Mouse (Mus musculus) right cerebral cortex, postnatal 4 days (tissue): ENCODE measurements around the gene Cypt4.
"Not testable (repeated sequence)": the region's sequence is repeated elsewhere in the genome, so short reads cannot be mapped to it uniquely, and the experiment has no call there.

Experiments used
- DNase-seq: peaks from one replicate; pipeline ENCODE4 v3.0.0-alpha.2; 2022

The Cypt4 gene

DNA sequence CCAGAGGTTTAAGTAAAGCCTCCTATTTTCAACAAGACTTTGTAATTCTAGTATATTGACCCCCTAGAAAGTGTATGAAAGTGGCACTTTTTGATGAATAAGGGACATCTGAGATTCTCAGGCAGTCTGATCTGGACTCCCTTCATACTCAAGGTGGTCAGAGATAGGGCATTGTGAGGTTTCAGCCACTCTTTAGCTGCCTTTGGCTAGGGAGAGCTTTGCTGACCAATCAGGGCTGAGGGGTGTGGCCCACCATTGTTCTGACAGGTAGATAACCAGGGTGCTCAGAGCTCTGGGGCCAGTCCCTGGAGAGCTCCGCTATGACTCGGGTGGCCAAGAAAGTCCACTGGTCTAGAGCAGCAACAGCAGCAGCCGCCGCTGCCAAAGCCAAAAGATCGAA, at the start of gene Cypt4:
Gene Cypt4 (plus strand): TSS at position 301 of the 400 bp plus-strand sequence.
- no peak for DNase-seq

- not testable (repeated sequence) for DNase-seq
Observed at GRCm38 (mm10) chr9:24637341-24637740, 12.3 kb downstream of the Cypt4 start.
